Mouse (Mus musculus) forebrain, embryonic 10.5 days (tissue): ENCODE results near the gene Stpg4. TPM values are rescaled to one million over a fixed set of nuclear protein-coding genes. Genes with fewer than 3 reads are reported as not detected.
A peak's percentile ranks its signal among the peaks of the same experiment; 100 is the strongest.

Source experiments
- DNase-seq: peaks from one replicate; pipeline ENCODE4 v3.0.0-alpha.2; 2017; ENCODE audit warnings: low spot score; ENCODE audit errors: extremely low spot score
- H3K27ac ChIP-seq: fragments of 300-500 bp; sonication (generic); 2 replicates; pipeline ENCODE4 v1.5.1; 2016; ENCODE audit warnings: mild to moderate bottlenecking
- H3K27me3 ChIP-seq: fragments of 300-500 bp; sonication (generic); 2 replicates; pipeline ENCODE4 v1.6.1; 2016; ENCODE audit warnings: mild to moderate bottlenecking; ENCODE audit not compliant: poor library complexity, severe bottlenecking
- H3K36me3 ChIP-seq: fragments of 300-500 bp; sonication (generic); replicated peaks from 2 replicates; pipeline ENCODE4 v1.6.1; 2016; ENCODE audit warnings: mild to moderate bottlenecking, moderate library complexity
- H3K4me1 ChIP-seq: fragments of 300-500 bp; sonication (generic); 2 replicates; pipeline ENCODE4 v1.6.1; 2016
- H3K4me3 ChIP-seq: fragments of 300-500 bp; sonication (generic); 2 replicates; pipeline ENCODE4 v1.5.1; 2016; ENCODE audit warnings: mild to moderate bottlenecking, moderate library complexity
- H3K9me3 ChIP-seq: fragments of 300-500 bp; sonication (generic); 2 replicates; pipeline ENCODE4 v1.6.1; 2016; ENCODE audit warnings: mild to moderate bottlenecking, moderate library complexity
- WGBS: fragments of 180-500 bp; shearing (Covaris S2); methylation state at CpG from one replicate; pipeline ENCODE4 v1.1.7; 2016; 5-methylcytosine and 5-hydroxymethylcytosine counted together
- polyA plus RNA-seq: library from polyadenylated mRNA; unstranded; fragments of >200 nt; fragmentation: Nextera tagmentation; extraction: Ambion mirVana; gene quantifications from 2 replicates; pipeline ENCODE4 v1.2.1, GENCODE M21; 2016

Gene Stpg4
- polyA plus RNA-seq, 1 experiment from 2014 or later, result not detected

- Histone ChIP-seq H3K27ac (no peak overlapping the region), H3K4me1 (peaks cover 51% of the 10 kb centered on the region), H3K4me3 (peak overlapping the region; percentile 88), H3K27me3 (no peaks in the 10 kb centered on the region), H3K36me3 (peaks cover 44% of the 10 kb centered on the region), H3K9me3 (no peaks in the 10 kb centered on the region)
- WGBS, result 66% methylated on average over 4 of the region's 4 CpGs
- no peak for DNase-seq
Observed at GRCm38 (mm10) chr17:87444763-87445162, 17.2 kb upstream of the Stpg4 start.

GRCm38 (mm10) chr17:87441537-87441936 is 14.0 kb upstream of the Stpg4 start:
- peaks cover 62% of the 10 kb centered on the region for H3K36me3 ChIP-seq
- no peaks in the 10 kb centered on the region for H3K27me3 ChIP-seq

GRCm38 (mm10) chr17:87439441-87439840 is 11.9 kb upstream of the Stpg4 start:
- H3K9me3 ChIP-seq, result no peaks in the 10 kb centered on the region
- H3K27me3 ChIP-seq, result no peaks in the 10 kb centered on the region
- 95% methylated on average over 2 of the region's 2 CpGs for WGBS
- DNase-seq, result no peak
- no peak overlapping the region for H3K27ac ChIP-seq
- peaks cover 76% of the 10 kb centered on the region for H3K36me3 ChIP-seq
- no peak overlapping the region for H3K4me3 ChIP-seq
- peaks cover 40% of the 10 kb centered on the region for H3K4me1 ChIP-seq

More at GRCm38 (mm10) chr17:87441537-87441936, 14.0 kb upstream of the Stpg4 start:
- DNase-seq, result no peak
- no peak overlapping the region for H3K27ac ChIP-seq
- WGBS, result 91% methylated on average over 2 of the region's 2 CpGs
- peaks cover 48% of the 10 kb centered on the region for H3K4me1 ChIP-seq
- H3K4me3 ChIP-seq, result no peak overlapping the region; the same call in 1 of the 2 replicates
- H3K9me3 ChIP-seq, result no peaks in the 10 kb centered on the region

- H3K36me3 ChIP-seq, result peaks cover 82% of the 10 kb centered on the region
- H3K9me3 ChIP-seq, result no peaks in the 10 kb centered on the region
- H3K4me3 ChIP-seq, result no peak overlapping the region
- H3K27me3 ChIP-seq, result no peaks in the 10 kb centered on the region
- WGBS, result 95% methylated on average over 3 of the region's 3 CpGs
- no peak for DNase-seq
- peaks cover 5% of the 10 kb centered on the region; the same call in 1 of the 2 replicates for H3K4me1 ChIP-seq
- no peak overlapping the region for H3K27ac ChIP-seq
Observed at GRCm38 (mm10) chr17:87433929-87434328, 6.4 kb upstream of the Stpg4 start.

- WGBS, result 98% methylated on average over 5 of the region's 5 CpGs
- H3K9me3 ChIP-seq, result no peaks in the 10 kb centered on the region
- no peak for DNase-seq
- H3K36me3 ChIP-seq, result peaks cover 85% of the 10 kb centered on the region
- no peaks in the 10 kb centered on the region for H3K27me3 ChIP-seq
- no peak overlapping the region for H3K4me3 ChIP-seq
- H3K4me1 ChIP-seq, result peaks cover 6% of the 10 kb centered on the region
- H3K27ac ChIP-seq, result no peak overlapping the region
Observed at GRCm38 (mm10) chr17:87432743-87433142, 5.2 kb upstream of the Stpg4 start.

- Histone ChIP-seq H3K27ac (no peak overlapping the region), H3K36me3 (peaks cover 89% of the 10 kb centered on the region), H3K9me3 (no peaks in the 10 kb centered on the region), H3K4me3 (no peak overlapping the region), H3K27me3 (no peaks in the 10 kb centered on the region), H3K4me1 (peaks cover 6% of the 10 kb centered on the region)
- no peak for DNase-seq
Observed at GRCm38 (mm10) chr17:87432314-87432713, 4.8 kb upstream of the Stpg4 start.

- DNase-seq, result no peak
- H3K9me3 ChIP-seq, result no peaks in the 10 kb centered on the region
- WGBS, result 89% methylated on average over 3 of the region's 3 CpGs
- no peaks in the 10 kb centered on the region for H3K27me3 ChIP-seq
- H3K4me3 ChIP-seq, result no peak overlapping the region
- H3K4me1 ChIP-seq, result peaks cover 13% of the 10 kb centered on the region
- H3K36me3 ChIP-seq, result peaks cover 69% of the 10 kb centered on the region
- H3K27ac ChIP-seq, result no peak overlapping the region
Observed at GRCm38 (mm10) chr17:87429431-87429830, 1.9 kb upstream of the Stpg4 start.

GRCm38 (mm10) chr17:87418082-87418481 is 9.5 kb downstream of the Stpg4 start:
- H3K27ac ChIP-seq, result no peak overlapping the region
- no peaks in the 10 kb centered on the region for H3K9me3 ChIP-seq
- no peak for DNase-seq
- H3K4me3 ChIP-seq, result no peak overlapping the region
- H3K36me3 ChIP-seq, result 0 out of 2 replicates have a peak, but pooled peaks cover 10% of the 10 kb centered on the region
- H3K4me1 ChIP-seq, result no peaks in the 10 kb centered on the region
- 74% methylated on average over 7 of the region's 7 CpGs for WGBS
- no peaks in the 10 kb centered on the region for H3K27me3 ChIP-seq

GRCm38 (mm10) chr17:87406646-87407045 is 20.9 kb downstream of the Stpg4 start:
- DNase-seq, result no peak
- no peak overlapping the region for H3K27ac ChIP-seq
- H3K9me3 ChIP-seq, result no peaks in the 10 kb centered on the region
- H3K4me3 ChIP-seq, result no peak overlapping the region
- H3K4me1 ChIP-seq, result peaks cover 3% of the 10 kb centered on the region; the same call in 1 of the 2 replicates
- 91% methylated on average over 4 of the region's 4 CpGs for WGBS
- H3K36me3 ChIP-seq, result no peaks in the 10 kb centered on the region
- H3K27me3 ChIP-seq, result no peaks in the 10 kb centered on the region

- no peaks in the 10 kb centered on the region for H3K36me3 ChIP-seq
- DNase-seq, result no peak
- 0 out of 2 replicates have a peak overlapping the region, but pooled peaks have one; percentile 30 for H3K27ac ChIP-seq
- no peak overlapping the region for H3K4me3 ChIP-seq
- WGBS, result 73% methylated on average over 11 of the region's 11 CpGs
- peaks cover 3% of the 10 kb centered on the region; the same call in 1 of the 2 replicates for H3K4me1 ChIP-seq
- H3K27me3 ChIP-seq, result no peaks in the 10 kb centered on the region
- H3K9me3 ChIP-seq, result no peaks in the 10 kb centered on the region
Observed at GRCm38 (mm10) chr17:87405576-87405975, 22.0 kb downstream of the Stpg4 start.

GRCm38 (mm10) chr17:87403462-87403861 is 24.1 kb downstream of the Stpg4 start:
- Histone ChIP-seq H3K36me3 (no peaks in the 10 kb centered on the region), H3K9me3 (no peaks in the 10 kb centered on the region), H3K27me3 (no peaks in the 10 kb centered on the region), H3K4me1 (peaks cover 6% of the 10 kb centered on the region), H3K27ac (no peak overlapping the region), H3K4me3 (no peak overlapping the region)
- WGBS, result 87% methylated on average over 4 of the region's 4 CpGs
- DNase-seq, result no peak

- 92% methylated on average over 11 of the region's 11 CpGs for WGBS
- peaks cover 8% of the 10 kb centered on the region for H3K4me1 ChIP-seq
- DNase-seq, result no peak
- no peaks in the 10 kb centered on the region for H3K36me3 ChIP-seq
- H3K4me3 ChIP-seq, result no peak overlapping the region
- H3K27ac ChIP-seq, result no peak overlapping the region
- H3K27me3 ChIP-seq, result no peaks in the 10 kb centered on the region
- no peaks in the 10 kb centered on the region for H3K9me3 ChIP-seq
Observed at GRCm38 (mm10) chr17:87402444-87402843, 25.1 kb downstream of the Stpg4 start.

- H3K36me3 ChIP-seq, result no peaks in the 10 kb centered on the region
- H3K4me1 ChIP-seq, result peaks cover 11% of the 10 kb centered on the region
- 76% methylated on average over 11 of the region's 11 CpGs for WGBS
- H3K27ac ChIP-seq, result no peak overlapping the region
- no peak for DNase-seq
- H3K4me3 ChIP-seq, result no peak overlapping the region
- H3K9me3 ChIP-seq, result no peaks in the 10 kb centered on the region
- no peaks in the 10 kb centered on the region for H3K27me3 ChIP-seq
Observed at GRCm38 (mm10) chr17:87397088-87397487, 30.5 kb downstream of the Stpg4 start.

- Histone ChIP-seq H3K4me3 (no peak overlapping the region), H3K27ac (no peak overlapping the region), H3K27me3 (no peaks in the 10 kb centered on the region), H3K9me3 (no peaks in the 10 kb centered on the region), H3K36me3 (no peaks in the 10 kb centered on the region), H3K4me1 (peaks cover 9% of the 10 kb centered on the region)
- DNase-seq, result no peak
- WGBS, result 79% methylated on average over 7 of the region's 7 CpGs
Observed at GRCm38 (mm10) chr17:87391242-87391641, 36.3 kb downstream of the Stpg4 start.
